Mouse (Mus musculus) natural killer cell, adult 2 months (primary cell): ENCODE data around the gene Kmt2d.
"Not testable (repeated sequence)": the region's sequence is repeated elsewhere in the genome, so short reads cannot be mapped to it uniquely, and the experiment has no call there.

ENCODE experiments used
- DNase-seq, 2 experiments: peaks; one replicate each; pipeline ENCODE4 v3.0.0; 2022; ENCODE audit warnings: low spot score in 2 of 2

The Kmt2d gene

GRCm38 (mm10) chr15:98832161-98833058 is 38.6 kb downstream of the Kmt2d start:
- peak; percentile 50 to 65 for DNase-seq

DNA sequence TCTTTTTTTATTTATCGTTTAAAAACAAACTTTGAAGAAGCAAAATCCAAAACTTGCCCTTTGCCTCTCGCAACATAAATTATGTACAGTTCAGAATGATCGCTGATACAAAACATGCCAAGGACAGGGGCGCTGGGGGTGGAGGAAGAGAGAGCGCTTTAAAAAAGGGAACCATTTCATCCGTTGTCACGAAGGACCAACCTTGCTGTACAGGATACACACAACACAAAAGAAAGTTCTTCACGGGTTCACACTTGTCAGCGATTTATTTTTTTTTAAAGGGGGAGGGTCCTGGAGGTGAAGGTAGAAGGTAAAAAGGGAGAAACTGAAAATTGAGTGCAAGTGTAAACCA is 39.3 kb downstream of the Kmt2d start:
- no peak for DNase-seq

- DNase-seq: peak; percentile 98
These were observed 40.0 kb downstream of the Kmt2d start, which contains the start of gene Prkag1 for GRCm38 (mm10) chr15:98830736-98831683. Prkag1 (minus strand) TSS chr15:98831521.

GRCm38 (mm10) chr15:98827611-98828011 is 43.4 kb downstream of the Kmt2d start:
- DNase-seq: no peak

GRCm38 (mm10) chr15:98823434-98823833 is 47.6 kb downstream of the Kmt2d start:
- peak in 1 of 2 experiments; percentile 37 for DNase-seq

DNA sequence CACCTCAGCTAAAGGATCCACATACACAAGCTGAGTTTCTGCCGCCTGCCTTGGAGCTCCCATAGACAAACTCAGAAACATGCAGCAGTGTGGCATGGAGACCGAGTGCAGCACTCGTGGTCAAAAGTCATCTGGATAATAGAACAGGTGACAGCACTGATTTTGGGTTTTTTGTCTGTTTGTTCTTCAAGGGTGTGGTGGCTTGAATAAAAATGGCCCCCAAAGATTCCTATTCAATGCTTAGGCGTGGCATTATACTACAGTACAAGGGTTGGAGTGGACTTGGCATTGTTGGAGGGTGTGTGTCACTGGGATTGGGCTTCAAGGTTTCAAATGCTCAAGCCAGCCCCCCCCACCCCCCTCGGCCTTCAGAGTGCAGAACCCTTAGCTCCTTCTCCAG is 48.9 kb downstream of the Kmt2d start:
- DNase-seq: no peak

DNA sequence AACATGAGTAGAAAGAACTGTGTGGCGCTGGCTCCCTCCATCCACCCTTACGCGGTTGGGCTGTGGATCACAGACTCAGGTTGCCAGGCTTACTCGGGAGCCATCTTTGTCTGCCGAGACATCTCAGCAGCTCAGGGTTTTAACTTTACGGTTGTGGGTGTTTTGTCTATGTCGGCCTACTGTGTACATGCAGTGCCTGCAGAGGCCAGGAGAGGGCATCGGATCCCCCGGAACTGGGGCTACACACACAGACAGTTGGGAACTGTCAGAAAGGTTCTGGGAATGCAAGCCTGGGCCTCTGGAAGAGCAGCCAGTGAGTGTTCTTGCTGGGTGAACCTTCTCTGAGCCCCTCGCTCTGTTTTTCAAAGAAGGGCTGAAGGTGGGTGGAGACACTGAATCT is 49.6 kb downstream of the Kmt2d start:
- peak in 1 of 2 experiments; percentile 42 for DNase-seq

DNA sequence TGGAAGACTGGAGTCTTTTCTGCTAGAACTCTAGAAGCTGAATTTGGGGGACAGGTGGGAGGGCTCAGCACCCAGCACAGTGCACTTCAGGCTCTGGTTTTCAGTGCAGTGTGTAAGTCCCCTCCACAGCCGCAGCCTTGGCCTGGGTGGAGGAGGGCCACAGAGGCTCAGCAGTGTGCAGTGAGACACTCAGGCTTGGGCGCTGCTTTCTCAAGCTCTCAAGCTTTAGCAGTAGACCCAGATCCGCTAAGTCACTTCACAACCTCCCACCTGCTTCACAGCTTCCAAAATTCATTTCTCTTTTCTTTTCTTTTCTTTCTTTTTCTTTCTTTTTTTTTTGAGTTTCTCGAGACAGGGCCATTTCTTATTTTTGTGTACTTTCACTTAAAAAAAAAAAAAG is 50.1 kb downstream of the Kmt2d start:
- no peak for DNase-seq

DNA sequence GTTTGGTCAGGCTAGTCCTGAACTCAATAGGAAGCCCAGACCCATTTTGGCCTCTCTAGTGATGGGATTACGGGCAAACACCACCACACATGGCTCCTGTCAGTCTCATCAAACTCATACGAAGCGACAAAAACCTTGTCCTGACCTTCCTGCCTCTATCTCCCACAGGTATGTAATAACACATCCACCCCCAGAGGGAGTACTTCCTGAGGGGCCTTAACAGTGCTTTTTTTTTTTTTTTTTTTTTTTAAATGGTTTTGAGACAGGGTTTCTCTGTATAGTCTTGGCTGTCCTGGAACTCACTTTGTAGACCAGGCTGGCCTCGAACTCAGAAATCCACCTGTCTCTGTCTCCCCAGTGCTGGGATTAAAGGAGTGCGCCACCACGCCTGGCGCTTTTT is 52.8 kb downstream of the Kmt2d start:
- no peak for DNase-seq

DNA sequence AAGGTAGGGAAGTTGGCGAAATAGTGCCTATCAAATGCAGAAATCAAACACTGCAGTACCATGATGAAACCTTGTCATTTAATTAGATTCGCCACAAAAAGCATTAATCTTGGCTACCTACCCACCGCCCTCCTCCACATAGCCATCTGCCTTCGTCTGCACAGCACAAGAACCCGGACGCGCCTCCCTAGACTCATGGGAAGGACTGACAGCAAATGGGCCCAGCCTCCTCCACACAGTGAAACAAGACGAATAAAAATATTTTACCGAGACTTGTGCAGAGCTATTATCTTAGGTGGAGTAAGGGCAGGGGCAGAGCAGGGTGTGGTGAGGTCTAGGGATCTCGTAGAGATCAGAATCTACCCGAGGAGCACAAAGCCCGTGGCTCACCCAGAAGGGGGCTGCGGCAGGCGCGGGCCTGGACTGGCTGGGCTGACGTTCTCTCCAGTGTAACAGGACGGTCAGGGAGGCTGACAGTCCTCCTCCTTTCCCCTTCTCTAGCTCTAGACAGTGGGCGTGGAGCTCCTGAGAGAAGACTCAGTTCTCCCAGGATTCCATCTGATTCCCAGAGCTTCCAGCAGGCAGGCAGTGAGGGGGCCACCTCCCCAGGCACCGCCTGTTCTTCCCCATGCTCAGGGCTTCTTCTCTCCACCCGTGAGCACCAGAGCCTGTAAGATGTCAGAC is 58.1 kb downstream of the Kmt2d start:
- no peak for DNase-seq

DNA sequence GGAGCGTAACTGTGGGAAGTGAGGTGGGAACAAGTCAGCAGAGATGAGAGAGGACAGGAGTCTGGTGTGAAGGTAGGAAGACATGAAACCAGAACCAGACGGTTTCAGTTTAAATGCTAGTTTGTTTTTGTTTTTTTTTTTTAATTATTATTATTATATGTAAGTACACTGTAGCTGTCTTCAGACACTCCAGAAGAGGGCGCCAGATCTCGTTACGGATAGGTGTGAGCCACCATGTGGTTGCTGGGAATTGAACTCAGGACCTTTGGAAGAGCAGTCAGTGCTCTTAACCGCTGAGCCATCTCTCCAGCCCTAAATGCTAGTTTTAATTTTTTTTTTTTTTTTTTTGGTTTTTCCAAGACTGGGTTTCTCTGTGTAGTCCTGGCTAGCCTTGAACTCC is 60.8 kb downstream of the Kmt2d start:
- not testable (repeated sequence) for DNase-seq

DNA sequence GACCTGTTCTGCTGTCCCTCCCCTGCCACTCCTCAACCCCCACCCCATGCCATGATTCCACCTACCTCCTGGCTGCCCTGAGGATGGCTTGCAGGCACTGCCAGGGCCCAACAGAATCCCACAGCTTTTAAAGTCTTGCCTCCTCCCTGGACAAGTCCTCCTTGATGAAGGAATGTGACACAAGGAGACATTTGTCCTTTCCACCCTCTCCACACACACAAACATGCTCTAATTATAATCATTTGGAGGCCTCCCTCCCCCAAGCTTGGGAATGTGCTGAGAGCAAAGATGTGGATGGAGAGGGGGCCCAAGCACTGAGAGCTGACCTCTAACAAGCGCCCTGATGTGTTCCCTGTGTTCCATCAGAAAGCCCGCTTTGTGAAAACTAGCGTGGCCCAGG is 61.6 kb downstream of the Kmt2d start, which contains the start of gene Ddn:
Gene Ddn (minus strand): TSS at position 101 of the 400 bp plus-strand sequence.
- no peak for DNase-seq

DNA sequence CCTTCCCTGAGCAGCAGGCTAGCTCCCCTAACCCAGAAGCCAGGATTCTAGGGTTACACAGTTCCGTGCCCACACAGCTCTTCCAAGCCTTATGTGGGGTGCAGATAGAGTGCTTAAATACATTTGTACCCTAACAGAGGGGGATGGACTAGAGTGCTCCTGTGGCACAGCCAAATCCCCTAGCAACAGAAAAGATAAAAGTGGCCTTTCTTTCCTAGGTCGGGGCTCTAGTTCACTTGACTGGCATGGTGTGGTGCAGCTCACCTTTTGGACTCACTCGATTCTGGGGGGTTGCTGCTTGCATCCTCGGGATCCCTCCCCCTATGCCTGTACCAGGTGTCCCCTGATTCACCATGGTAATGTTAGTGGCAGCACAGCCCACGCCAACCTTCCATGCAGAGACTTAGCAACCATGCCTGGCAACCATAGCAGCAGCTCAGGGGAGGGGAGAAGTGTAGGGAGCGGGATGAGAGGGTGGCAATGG is 62.3 kb downstream of the Kmt2d start:
- DNase-seq: no peak

DNA sequence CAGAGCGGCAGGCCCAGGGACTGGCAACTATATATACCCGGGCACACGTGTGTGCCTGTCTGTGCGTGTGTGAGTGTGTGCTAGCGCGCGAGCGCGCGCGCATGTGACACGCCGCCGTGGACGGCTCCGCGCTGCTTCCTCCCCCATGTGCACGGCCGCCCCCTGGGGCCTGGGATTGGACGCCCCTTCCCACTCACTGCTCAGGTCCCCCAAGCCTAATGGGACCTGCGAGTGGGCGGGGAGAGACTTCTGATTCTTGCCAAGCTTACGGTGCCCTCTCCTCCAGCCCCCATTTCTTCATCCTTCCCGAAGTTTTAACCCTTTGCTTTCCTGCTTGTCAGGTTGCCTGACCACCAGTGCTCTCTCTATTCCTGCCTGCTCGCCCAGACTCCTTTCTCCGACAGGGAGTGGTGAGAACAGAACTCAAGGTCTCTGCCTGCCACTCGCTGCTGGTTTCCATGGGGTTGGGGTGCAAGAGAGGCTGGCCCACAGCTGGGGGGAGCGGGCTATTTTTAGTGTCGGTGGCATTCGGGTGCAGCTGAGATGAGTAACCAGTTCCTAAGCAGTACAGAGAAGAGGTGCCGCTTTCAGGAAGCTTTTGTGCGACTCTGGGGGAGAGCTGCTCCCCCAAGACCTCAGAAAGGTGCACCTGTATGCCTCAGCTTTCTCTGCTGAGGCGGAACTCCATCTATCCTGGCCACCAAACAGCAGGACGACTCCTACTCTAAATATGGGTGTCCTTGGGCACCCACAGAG is 62.9 kb downstream of the Kmt2d start:
- DNase-seq: peak in 1 of 2 experiments; percentile 63

DNA sequence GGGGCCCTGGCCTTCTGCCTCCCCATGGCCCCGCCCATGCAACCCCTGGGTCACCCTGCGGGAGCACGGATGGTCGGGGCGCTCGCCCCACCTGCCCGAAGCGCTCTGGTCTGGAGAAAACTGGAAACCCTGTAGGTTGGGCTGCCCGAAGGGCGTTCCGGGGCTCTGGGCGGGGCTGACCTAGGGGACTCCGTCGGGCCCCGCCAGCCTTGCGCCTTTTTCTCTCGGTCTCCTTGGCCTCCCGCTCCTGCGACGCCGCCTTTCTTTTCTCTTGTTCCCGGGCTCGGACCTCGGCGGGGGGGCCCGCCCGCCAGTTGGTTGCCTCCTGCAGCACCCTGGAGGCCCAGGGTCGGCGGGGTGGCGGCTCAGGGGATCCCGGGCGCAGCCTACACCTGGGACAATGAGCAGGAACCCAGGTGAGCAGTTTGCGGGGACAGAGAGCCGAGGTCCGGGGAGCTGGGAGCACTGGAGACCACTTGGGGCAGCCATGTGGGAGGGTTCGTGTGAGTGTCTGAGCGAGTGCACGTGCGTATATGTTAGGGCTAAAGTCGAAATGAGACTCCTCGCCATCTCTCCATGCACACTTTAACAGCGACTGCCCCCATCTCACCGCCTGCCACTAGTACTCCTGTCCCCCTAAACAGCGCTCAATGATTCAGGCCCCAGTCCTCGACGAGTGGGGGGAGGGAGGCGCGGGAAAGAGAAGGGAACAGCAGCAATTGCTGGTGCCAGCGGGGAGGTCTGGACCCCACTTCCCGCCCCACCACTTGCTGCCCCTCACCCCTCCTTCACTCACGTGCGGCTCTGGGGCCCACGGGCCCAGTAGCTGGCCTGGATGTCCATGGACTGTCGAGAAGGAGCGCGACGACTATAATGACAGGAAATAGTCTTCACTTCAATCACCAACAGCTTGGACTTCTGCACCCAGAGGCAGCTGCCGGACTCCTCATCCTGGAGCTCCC is 63.9 kb downstream of the Kmt2d start:
- no peak for DNase-seq

DNA sequence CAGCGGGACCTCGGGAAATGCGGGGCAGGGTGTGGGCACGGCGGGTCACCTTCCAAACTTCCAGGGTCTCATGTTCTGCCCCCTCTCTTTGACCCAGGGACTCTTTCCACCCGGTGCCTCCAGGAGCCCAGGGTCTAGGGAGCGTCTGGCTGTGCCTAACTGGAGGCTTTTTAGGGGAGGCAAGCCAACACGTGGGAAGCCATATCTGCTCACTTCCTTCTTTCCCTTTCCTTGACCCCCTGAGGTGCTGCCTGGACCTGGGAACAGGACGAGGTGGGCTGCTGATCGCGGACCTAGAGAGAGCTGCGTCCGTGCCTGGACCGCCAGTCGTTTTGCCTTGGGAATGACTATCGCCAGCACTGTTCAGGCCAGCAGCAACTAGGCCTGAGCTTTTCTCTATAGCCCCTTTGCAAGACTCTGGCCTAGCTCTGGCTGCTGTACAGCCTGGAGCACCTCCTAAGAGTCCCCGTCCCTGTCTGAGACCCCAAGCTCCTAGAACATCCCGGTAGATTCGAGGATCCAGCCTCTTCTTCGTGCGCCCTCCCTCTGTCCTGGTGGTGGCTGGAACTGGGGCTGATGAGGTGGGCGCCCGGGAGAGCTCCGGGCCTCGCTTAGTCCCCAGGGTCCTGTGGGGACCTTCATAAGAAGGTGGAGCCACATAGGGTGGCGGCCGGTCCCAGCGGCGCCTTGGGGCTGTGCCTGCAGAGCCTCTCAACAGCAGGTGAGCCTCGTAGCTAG is 64.8 kb downstream of the Kmt2d start:
- no peak for DNase-seq

DNA sequence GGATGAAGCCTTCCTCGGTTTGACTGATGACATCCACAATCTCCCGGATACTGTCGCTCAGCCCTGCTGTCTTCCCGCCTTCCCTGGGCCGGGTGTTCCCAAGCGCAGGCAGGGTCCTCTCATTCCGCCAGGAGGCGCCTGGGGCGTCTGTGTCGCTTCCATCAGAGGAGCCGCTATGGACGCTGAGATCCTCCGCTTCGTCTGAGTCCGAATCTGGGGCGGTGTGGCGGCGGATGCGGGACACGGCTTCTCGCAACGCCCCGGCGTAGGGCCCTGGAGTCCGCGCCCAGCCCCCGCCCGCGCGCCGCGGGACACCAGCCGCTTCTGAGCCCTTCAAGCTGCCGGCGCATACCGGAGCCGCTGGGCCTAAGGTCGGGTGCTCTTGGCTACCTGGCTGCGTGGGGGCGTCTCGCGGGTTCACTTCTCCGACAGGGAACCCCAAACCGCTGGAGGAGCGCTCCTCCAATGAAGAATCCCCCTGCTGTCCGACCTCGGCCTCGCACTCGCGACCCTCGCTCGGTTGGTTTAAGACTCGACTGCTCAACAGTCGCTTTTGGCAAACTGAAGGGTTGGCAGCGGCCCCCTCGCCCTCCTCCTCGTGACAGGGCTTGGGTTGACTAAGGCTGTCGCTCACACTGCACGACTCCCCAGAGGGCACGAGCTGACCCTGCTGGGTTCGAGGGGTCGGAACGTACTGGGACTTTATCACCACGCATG is 65.5 kb downstream of the Kmt2d start:
- DNase-seq: no peak

DNA sequence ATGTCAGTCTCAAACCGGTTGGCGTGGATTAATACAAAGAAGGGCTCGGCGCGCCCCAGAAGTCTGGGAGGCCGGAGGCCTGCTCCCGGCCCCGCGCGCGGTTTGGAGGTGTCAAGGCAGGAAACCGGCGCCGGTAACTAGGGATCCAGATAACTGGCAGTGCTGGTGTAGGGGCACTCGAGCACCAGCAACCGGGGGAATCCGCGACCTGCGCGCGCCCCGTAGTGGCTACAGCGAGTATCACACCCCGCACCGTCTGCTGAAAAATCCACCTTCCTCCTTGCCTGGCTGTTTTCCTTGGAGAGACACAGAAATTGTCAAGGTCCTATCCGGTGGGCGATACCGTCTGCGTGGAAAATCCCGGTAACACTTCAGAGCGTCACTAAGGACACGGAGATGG is 67.0 kb downstream of the Kmt2d start:
- peak; percentile 52 to 68 for DNase-seq
